Mouse (Mus musculus): ENCODE data around the gene Astl.

Astl gene

DNA sequence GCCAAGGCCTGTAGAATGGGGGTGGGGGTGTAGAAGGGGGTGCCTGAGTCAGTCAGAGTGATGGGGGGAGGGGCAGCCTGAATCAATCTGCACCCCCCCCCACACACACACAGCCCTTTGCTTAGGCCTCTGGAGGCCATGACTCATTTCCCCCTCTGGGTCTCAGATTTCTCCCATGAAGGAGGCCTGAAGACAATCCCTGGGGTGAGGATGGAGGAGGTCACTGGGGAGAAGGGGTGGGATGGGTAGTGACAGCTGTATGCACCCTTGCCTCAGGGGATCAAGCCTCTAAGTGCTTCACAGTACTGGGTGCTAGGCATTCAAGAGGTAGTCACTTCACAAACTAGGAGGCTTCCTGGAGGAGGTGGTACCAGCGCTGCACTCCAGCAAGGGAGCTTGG is 14.8 kb upstream of the Astl start:
- no peak for DNase-seq (ENCODE audit: extremely low read depth, low read depth, low spot score)

DNA sequence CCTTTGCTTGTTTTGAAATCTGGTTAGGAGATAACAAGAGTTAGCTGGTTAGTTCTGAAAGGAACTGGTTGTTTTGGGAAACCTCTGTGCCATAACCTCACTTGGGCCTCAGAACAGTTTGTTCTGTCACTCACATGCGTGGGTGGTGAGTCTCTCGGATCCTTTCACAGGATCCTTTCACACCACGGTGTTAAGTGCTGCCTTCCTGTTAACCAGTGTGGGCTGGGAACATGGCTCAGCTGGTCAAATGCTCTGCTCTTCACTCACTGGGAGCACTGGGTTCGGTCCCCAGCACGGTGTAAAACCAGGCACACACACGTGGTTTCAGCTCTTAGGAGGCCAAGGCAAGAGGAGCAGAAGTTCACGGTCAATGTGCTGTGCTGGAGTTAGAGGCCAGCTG is 14.0 kb upstream of the Astl start:
- no peak for DNase-seq (ENCODE audit: extremely low read depth, low read depth, low spot score)

DNA sequence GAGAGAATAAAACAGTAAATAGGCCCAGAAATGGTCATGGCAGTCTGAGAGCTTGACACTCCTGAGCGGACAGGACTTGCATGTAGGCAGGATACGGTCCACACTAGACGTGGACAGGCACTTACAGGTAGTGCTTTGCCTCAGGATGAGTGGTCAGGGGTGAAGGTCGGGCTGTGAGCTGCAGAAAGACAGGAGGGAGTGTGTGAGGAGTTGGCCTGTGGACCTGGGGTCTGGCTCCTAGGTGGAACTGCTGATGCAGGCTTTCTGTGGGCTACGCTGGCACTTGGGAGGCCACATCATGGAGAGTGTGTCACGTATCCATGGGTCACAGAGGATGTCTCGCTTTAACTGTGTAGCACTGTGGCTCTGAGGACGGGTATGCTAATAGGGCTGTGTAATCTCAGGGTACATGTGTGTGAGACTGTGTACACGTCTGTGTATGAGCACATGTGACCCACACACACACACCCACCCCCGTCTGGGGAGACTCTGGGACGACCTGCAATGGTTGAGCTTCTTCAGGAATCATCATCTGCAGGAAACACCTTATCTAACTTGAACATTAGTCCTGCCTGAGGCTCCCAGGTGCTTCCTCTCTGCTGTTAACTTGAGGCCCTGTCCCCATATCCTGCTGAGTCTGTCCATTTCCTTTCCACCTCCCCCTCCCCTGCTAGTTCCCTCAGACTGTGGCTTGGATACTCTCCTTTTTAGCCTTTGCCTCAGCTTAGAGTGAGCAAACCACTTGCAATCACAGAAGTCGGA is 10.2 kb upstream of the Astl start:
- no peak for DNase-seq (ENCODE audit: extremely low read depth, low read depth, low spot score)

DNA sequence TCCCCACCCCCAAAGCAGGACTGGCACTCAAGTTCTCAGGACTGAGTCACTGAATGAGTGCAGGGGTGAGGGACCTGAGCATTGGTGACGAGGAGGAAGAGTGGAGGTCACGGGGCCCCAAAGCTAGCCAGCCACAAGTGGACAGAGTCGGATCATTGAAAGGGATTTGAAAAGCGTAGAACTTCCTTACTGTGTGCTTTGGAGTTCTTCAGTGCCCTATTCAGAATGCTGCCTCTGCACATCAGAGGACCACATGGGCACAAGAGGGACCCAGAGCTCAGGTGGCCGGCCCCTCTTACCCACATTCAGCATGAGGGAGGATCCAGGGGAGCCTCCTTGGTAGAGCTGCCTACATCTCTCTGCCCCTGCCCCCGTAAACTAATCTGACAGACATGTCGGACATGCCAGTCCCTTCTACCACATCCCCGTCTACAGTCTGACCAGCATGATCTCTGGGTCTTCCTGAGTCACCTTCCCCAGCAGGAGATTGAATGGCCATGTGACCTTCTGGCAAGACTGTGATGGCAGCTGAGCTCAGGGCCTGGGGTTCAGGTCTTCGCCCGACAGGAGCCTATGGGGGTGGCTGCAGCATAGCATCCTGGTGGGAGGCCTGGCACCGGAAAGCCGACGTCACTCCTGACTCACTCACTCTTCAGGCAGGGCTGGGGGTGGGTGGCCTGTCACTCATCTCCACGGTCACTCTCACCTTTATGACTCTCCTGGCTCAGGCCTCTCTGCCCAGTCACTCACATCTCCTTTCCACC is 5.5 kb upstream of the Astl start:
- DNase-seq (ENCODE audit: extremely low read depth, low read depth, low spot score): no peak

DNA sequence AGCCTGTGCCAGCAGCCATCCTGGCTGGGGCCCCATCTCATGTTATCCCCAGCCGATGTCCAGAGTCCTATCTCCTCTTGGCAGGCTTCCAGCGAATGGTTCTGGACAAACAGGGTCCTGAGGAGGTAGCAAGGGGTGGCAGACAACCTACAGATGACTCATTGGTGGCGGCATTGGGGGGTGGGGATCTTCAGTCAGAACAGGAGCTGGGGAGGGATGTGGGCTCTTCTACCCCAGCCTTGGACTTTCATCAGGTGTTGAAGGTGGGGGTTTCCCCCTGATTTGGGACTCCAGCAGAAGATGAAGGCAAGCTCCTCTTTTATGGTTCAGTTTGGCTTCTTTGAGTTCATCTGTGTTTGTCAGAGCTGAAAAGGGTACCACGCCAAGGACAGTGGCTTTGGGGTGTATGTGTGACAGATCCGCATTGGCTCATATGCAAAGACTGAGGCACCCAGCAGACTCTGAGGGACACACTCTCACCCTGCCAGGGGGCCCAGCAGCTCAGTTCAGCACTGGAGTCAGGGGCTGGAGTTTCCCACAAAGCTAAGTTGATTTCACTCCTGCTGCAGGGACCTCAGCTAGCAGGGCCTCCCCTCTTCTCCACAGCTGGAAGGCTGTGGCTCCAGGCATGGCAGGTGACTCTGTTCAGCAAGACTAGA is 4.4 kb upstream of the Astl start:
- no peak for DNase-seq (ENCODE audit: extremely low read depth, low read depth, low spot score)

DNA sequence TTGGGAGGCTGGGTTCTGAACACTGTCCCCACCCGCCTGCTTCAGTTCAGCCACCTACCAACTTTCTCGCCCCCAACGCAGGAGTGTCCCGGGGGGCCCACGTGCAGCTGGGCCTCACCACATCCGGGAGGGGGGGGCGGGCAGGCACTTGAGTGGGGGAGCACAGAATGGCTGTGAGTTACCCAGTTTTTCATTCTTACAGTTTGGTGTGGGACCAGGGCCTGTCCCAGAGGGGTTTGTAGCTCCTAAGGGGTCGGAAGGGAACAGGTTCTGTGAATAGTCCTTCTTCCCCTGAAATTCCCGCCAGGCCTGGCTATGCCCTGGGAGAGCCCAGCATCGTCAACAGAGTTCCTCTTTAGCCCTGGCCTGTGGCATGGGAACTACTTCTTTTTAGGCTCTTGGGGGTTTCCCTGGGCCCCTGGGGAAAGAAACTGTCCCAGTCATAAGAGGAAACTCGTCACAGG is 3.3 kb upstream of the Astl start:
- no peak for DNase-seq (ENCODE audit: extremely low read depth, low read depth, low spot score)

DNA sequence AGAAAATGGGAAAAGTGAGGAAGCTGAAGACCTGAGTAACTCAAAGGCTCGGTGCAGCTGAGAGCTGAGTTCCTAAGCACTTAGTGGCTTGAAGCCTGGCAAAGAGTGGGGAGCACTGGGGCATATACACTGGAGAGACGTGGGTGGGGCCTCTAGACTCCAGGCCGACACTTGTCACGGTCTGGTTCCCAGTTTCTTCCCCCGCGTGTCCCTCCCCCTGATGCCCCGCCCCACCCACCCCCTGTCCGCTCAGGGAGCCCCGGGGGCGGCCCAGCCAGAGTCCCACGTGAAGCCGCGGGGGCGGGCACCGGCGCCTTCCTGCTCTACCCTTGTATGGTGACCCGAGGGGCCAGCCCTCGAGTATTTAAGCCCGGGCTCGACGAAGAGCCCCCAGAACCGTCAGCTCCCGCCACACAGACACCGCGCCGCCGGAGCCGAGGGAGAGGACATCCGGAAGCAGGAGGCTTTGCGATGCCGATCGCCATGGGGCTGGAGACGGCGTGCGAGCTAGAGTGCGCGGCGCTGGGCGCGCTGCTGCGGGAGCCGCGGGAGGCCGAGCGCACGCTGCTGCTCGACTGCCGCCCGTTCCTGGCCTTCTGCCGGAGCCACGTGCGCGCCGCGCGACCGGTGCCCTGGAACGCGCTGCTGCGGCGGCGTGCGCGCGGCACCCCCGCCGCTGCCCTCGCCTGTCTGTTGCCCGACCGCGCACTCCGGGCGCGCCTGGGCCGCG is 2.5 kb upstream of the Astl start, which contains the start of gene Dusp2:
Dusp2 (plus strand) TSS at position 393 of the 730 bp plus-strand sequence.
- no peak for DNase-seq (ENCODE audit: extremely low read depth, low read depth, low spot score)

DNA sequence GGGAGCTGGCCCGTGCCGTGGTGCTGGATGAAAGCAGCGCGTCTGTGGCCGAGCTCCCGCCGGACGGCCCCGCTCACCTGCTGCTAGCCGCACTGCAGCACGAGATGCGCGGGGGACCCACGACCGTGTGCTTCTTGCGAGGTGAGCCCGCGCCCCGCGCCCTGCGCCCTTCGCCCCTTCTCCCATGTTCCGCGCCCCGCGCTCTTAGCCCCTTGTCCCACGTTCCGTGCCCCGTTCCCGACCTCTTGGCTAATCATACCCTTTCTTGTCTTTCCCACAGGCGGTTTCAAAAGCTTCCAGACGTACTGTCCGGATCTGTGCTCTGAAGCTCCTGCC is 2.0 kb upstream of the Astl start:
- no peak for DNase-seq (ENCODE audit: extremely low read depth, low read depth, low spot score)

DNA sequence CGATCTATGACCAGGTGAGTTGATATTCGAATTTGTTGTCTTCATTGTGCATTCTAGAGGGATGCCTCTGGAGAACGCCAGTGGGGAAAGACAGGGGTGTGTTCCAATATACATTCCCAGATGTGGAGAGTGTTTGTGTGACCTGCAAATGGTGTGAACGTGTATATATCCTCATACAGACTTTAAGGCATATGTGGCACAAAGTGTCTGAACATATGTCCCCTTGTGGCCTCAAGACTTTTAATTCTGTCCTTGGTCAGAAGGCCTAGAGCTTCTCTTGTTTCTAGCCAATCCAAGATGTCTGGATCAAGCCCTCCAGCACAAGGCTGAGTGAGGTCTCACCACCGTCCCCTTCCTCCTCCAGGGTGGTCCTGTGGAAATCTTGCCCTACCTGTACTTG is 1.6 kb upstream of the Astl start:
- DNase-seq (ENCODE audit: extremely low read depth, low read depth, low spot score): no peak

DNA sequence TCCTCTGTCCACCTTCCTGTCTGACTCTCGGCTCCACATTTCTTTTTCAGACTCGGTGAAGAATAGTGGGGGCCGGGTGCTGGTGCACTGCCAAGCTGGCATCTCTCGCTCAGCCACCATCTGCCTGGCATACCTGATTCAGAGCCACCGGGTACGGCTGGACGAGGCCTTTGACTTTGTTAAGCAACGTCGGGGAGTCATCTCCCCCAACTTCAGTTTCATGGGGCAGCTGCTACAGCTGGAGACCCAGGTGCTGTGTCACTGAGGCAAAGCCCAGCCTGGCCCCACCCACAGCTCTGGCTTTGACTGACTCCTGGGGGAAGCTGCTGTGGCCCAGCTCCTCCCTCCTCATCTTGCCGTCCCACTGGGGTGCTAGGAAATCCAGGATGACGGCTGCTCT is 908 bp upstream of the Astl start:
- DNase-seq (ENCODE audit: extremely low read depth, low read depth, low spot score): no peak

DNA sequence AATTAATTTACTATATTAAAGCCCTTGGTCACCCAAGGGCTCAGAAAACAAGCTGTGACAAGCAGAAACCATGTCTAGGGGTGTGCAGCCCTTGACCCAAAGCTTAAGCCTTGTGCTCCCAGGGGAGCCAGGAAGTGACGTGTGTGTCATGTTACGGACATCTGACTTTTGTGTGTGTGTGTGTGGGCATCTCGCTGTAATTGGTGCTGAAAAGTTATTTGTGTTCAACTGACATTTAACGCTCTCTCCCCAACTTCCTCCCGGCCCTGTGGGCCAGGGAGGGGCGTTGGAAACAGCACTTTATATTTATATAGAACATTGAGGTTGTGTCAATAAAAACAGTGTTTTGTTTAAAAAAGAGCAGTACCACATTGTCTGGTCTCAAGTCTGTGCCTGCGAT is 427 bp upstream of the Astl start:
- no peak for DNase-seq (ENCODE audit: extremely low read depth, low read depth, low spot score)

DNA sequence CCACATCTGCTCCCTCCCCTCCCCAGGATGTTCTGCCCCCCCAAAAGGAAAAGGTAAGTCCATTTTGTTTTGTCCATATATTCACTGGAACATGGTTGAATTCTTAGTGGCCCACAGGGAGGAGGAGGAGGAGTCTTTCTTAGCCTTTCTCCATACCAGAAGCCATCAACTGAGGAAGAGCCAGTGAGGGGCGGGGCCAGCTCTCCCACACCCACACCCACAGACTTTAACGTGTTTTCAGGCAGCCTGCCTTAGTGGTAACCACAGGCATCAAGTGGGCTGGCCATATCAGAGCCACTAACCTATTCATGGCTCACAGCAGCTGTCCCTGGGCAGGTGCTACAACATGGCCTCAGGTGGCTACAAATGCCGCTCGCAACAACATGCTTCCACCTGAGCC is 394 bp downstream of the Astl start:
- no peak for DNase-seq (ENCODE audit: extremely low read depth, low read depth, low spot score)

DNA sequence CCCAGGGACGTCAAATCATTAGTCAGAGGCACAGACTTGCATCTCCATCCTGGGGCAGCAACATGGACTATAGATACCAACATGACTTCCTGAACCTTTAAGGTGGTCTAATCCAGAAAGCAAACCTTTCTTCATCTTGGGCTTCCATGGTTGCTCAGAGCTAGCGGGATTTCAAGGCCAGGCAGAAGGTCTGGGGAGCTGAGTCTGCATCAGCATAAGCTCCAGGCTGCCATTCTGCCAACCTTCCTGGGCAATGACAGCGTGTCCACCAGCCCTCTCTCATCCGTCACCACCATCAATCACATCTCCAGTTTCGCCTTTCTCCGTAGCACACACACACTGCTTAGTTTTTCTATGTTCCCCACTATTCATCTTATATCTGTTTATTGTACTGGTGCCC is 823 bp downstream of the Astl start:
- DNase-seq (ENCODE audit: extremely low read depth, low read depth, low spot score): no peak

DNA sequence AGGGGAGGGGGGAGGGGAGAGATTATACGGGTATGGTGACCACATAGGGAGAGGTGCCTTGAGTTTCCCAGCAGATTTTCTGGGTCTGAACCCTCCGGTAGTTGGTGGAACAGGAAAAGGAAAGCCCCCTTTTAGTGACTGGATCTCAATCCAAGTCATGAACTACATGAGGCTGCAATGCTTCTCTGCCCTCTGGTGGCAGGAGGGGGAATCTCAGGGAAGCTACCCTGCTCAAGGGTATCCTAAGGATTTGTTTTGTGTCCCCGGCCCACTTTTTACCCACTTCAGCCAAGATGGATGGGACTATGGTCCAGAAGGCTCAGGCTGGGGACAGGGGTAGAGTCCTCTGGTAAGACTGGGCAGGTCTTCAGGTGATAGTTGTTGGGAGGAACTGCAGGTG is 2.7 kb downstream of the Astl start:
- no peak for DNase-seq (ENCODE audit: extremely low read depth, low read depth, low spot score)

DNA sequence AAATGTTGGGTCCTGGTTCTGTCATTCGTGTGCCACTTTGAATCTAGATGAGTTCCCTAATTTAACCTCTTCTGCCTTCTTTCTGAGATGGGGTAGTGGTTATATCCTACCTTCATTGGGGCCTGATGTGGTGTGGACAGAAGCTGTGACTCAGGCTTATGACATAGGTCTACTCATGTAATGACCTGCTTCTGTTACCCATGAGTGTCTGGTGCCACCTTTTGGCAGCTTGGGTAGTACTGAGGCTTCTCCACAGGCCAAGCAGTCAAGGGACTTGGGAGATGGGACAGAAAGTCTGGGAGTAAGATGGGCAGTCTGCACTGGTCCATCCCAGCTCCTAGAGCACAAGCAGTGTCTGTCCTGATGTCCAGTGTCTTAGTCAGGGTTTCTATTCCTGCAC is 7.9 kb downstream of the Astl start:
- no peak for DNase-seq (ENCODE audit: extremely low read depth, low read depth, low spot score)

DNA sequence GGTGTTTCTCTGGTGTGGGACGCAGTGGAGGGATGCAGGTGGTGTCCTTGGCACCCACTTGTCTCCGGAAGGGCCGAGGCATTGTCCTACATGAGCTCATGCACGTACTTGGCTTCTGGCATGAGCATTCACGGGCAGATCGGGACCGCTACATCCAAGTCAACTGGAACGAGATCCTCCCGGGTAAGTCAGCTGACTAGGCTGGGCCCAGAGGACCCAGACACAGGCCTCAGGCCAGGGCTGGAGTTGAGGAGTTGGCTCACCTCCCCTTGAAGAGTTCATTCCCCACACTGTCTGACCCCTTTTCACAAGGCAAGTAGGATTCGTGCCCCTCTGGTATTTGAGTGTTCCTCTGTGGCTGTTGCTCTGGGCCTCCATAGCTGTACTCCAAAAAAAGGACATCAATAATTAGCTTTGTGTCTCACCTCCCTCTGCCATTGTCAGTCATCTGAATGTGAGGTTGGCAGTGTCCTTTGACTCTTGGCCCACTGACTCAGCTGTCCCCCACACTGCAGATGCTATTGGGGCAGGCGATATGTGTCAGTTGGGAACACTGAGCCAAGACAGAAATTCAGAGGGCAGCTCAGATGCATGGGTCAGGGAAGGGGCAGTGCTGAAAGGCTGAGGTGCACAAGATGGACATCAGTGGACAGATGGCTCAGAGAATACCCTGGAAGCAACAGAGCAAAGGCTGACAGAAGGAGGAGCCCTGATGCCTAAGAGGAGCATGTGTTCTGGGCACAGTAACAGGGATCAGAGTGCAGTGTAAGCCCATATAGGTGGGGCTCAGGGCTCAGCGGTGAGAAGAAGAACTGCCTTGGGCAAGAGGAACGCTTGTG is 8.9 kb downstream of the Astl start:
- no peak for DNase-seq (ENCODE audit: extremely low read depth, low read depth, low spot score)

DNA sequence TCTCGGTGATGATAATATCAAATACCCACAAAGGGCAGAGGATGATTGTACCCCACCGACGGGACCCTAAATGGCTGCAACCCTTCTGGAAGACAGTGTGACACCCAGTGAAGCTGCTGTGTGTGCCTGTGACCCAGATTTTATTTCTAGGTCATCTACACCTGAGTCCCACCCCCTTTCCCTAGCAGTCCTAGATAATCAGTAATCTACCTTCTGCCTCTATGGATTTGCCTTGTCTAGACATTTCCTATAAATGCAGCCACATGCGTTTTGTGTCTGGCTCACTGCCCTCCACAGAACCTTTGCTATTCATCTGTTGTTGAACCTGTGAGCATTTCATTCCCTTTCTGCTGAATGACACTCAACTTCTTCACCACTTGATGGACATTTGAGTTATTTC is 15.4 kb downstream of the Astl start:
- DNase-seq (ENCODE audit: extremely low read depth, low read depth, low spot score): no peak

DNA sequence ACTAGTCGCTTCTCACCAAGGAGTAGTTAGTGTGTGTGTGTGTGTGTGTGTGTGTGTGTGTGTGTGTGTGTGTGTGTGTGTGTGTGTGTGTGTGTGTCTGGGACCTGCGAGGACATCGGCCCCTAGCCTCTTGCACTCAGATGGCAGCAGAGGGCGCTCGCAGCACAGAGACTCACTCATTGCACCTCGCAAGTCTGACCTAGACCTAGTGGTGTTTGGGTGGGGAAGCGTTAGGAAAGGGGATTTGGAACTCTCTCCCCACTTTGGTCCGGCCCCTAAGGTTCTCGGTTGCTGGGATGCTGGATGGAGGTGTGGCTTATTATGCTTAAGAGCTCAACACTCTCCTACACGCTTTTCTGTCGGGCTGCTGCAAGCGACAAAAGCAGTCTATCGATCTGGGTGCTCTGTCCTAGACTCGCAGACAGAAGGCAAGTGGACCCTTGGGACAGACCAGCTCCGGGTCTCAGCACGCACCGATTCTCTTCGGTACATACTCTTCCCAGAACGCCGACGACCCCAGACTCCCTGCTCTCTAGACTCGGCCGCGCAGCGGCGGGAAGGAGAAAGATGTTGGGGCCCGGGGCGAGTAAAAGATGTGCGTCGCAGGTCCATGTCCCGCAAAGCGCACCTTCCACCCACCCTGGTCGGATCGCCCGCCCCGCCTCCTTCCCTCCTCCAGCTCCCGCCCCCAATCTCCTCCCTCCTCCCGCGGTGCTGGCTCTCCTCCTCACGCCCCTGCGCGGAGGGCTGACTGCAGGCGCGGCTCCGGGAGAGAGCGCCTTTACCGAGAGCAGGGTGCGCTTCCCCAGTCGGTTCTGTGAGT is 24.2 kb downstream of the Astl start, which contains the start of gene Adra2b:
Adra2b (plus strand) TSS at position 750 of the 823 bp plus-strand sequence.
- no peak for DNase-seq (ENCODE audit: extremely low read depth, low read depth, low spot score)

DNA sequence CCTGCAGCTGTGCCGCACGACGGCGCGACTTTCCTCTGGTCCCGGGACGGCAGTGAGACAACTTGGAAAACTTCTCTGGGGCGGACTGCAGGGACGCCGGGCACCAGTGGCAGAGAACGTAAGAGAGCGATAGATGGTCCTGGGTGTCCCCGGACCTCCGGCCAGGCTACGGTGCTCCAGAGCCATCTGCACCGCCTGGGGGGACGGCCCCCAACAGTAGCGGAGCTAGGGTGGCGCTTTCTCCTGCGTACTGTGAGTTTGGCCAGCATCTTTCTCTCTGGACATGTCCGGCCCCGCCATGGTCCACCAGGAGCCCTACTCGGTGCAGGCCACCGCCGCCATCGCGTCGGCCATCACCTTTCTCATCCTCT is 24.8 kb downstream of the Astl start:
- no peak for DNase-seq (ENCODE audit: extremely low read depth, low read depth, low spot score)

DNA sequence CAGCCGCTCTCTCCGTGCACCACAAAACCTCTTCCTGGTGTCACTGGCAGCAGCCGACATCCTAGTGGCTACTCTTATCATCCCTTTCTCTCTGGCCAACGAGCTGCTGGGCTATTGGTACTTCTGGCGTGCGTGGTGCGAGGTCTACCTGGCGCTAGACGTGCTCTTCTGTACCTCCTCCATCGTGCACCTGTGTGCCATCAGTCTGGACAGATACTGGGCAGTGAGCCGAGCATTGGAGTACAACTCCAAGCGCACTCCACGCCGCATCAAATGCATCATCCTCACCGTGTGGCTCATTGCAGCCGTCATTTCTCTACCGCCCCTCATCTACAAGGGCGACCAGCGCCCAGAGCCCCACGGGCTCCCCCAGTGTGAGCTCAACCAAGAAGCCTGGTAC is 25.3 kb downstream of the Astl start:
- no peak for DNase-seq (ENCODE audit: extremely low read depth, low read depth, low spot score)

All from fat pad, adult 2 months (tissue).